Mouse (Mus musculus) MEL (cell line): ENCODE measurements around the gene Aars. TPM values are rescaled to one million over a fixed set of nuclear protein-coding genes. Genes with fewer than 3 reads are reported as not detected.
A peak's percentile ranks its signal among the peaks of the same experiment; 100 is the strongest.

Experiments used
- DNase-seq: peaks from one replicate; pipeline ENCODE4 v3.0.0; 2011; ENCODE audit warnings: low read depth, low spot score
- H3K27ac ChIP-seq: 2 replicates; pipeline ENCODE4 v1.5.1; 2012; ENCODE audit warnings: low read depth, mild to moderate bottlenecking, control low read depth, low read length, moderate library complexity; ENCODE audit not compliant: control insufficient read depth
- H3K27me3 ChIP-seq, 2 experiments: fragments of 150-350 bp in 1 of 2; sonication (generic) in 1 of 2; 2 replicates each; pipeline ENCODE4 v1.6.1; 2012; ENCODE audit warnings: low read length in 2 of 2, mild to moderate bottlenecking in 2 of 2, improper control_type of control experiment in 1 of 2, moderate library complexity in 1 of 2; ENCODE audit not compliant: insufficient read depth in 2 of 2, control insufficient read depth in 1 of 2
- H3K36me3 ChIP-seq, 2 experiments: 2 replicates each; pipeline ENCODE4 v1.6.1; 2012 to 2014; ENCODE audit warnings: low read length in 2 of 2, improper control_type of control experiment in 1 of 2, inconsistent platforms in 1 of 2, mild to moderate bottlenecking in 1 of 2; ENCODE audit not compliant: insufficient read depth in 2 of 2, control insufficient read depth in 1 of 2
- H3K4me1 ChIP-seq, 2 experiments: fragments of 150-350 bp in 1 of 2; sonication (generic) in 1 of 2; 2 replicates each; pipeline ENCODE4 v1.6.1; 2012; ENCODE audit warnings: low read length in 2 of 2, improper control_type of control experiment in 1 of 2, mild to moderate bottlenecking in 1 of 2; ENCODE audit not compliant: insufficient read depth in 2 of 2, control insufficient read depth in 1 of 2
- H3K4me3 ChIP-seq, 2 experiments: fragments of 150-350 bp in 1 of 2; sonication (generic) in 1 of 2; 2 replicates each; pipeline ENCODE4 v1.5.1; 2012; ENCODE audit warnings: low read depth in 2 of 2, low read length in 2 of 2, mild to moderate bottlenecking in 2 of 2, moderate library complexity in 2 of 2, control low read depth in 1 of 2, improper control_type of control experiment in 1 of 2; ENCODE audit not compliant: control insufficient read depth in 1 of 2, insufficient read depth in 1 of 2
- H3K79me2 ChIP-seq: 2 replicates; pipeline ENCODE4 v1.6.1; 2012; ENCODE audit warnings: mild to moderate bottlenecking, low read length, moderate library complexity; ENCODE audit not compliant: control insufficient read depth, poor library complexity, insufficient read depth
- H3K9ac ChIP-seq: 2 replicates; pipeline ENCODE4 v1.6.1; 2012; ENCODE audit warnings: low read depth, mild to moderate bottlenecking, control low read depth, low read length, moderate library complexity; ENCODE audit not compliant: control insufficient read depth, poor library complexity, severe bottlenecking
- H3K9me3 ChIP-seq: fragments of 150-350 bp; sonication (generic); replicated peaks from 2 replicates; pipeline ENCODE4 v1.6.1; 2012; ENCODE audit warnings: mild to moderate bottlenecking, low read length, improper control_type of control experiment, moderate library complexity; ENCODE audit not compliant: insufficient read depth
- CTCF ChIP-seq, 3 experiments: IDR thresholded peaks in 2 of 3; conservative IDR thresholded peaks in 1 of 3; 2 replicates each; pipeline ENCODE4 v1.5.1; 2011 to 2012; ENCODE audit warnings: low read length in 3 of 3, low read depth in 2 of 3, mild to moderate bottlenecking in 2 of 3, improper control_type of control experiment in 1 of 3, inconsistent platforms in 1 of 3, mixed read lengths in 1 of 3, moderate library complexity in 1 of 3; ENCODE audit not compliant: control insufficient read depth in 1 of 3, insufficient read depth in 1 of 3, poor library complexity in 1 of 3, severe bottlenecking in 1 of 3
- ELF1 ChIP-seq: IDR thresholded peaks from 2 replicates; pipeline ENCODE4 v1.6.1; 2014; ENCODE audit warnings: low read depth, mild to moderate bottlenecking, inconsistent platforms, low read length, improper control_type of control experiment, moderate library complexity
- EP300 ChIP-seq, 2 experiments: IDR thresholded peaks; 2 replicates each; pipeline ENCODE4 v1.6.1; 2011; ENCODE audit warnings: improper control_type of control experiment in 2 of 2, low read length in 2 of 2, low read depth in 1 of 2, mild to moderate bottlenecking in 1 of 2
- GABPA ChIP-seq: IDR thresholded peaks from 2 replicates; pipeline ENCODE4 v1.6.1; 2012; ENCODE audit warnings: low read depth, mild to moderate bottlenecking, inconsistent platforms, low read length, improper control_type of control experiment, moderate library complexity
- HCFC1 ChIP-seq: IDR thresholded peaks from 2 replicates; pipeline ENCODE4 v1.6.1; 2012; ENCODE audit warnings: low read depth, mild to moderate bottlenecking, inconsistent platforms, low read length, improper control_type of control experiment, moderate library complexity
- KAT2A ChIP-seq: conservative IDR thresholded peaks from 2 replicates; pipeline ENCODE4 v1.6.1; 2012; ENCODE audit warnings: low read depth, low read length, improper control_type of control experiment, inconsistent platforms
- MAX ChIP-seq: IDR thresholded peaks from 2 replicates; pipeline ENCODE4 v1.6.1; 2011; ENCODE audit warnings: low read length, improper control_type of control experiment
- MEF2A ChIP-seq: IDR thresholded peaks from 2 replicates; pipeline ENCODE4 v1.6.1; 2014; ENCODE audit warnings: low read depth, mild to moderate bottlenecking, inconsistent platforms, low read length, improper control_type of control experiment; ENCODE audit not compliant: poor library complexity, insufficient replicate concordance, severe bottlenecking; ENCODE audit errors: extremely low read depth
- MXI1 ChIP-seq: IDR thresholded peaks from 2 replicates; pipeline ENCODE4 v1.6.1; 2011; ENCODE audit warnings: mild to moderate bottlenecking, low read depth, low read length, improper control_type of control experiment
- MYB ChIP-seq: IDR thresholded peaks from 2 replicates; pipeline ENCODE4 v1.6.1; 2011; ENCODE audit warnings: mild to moderate bottlenecking, low read depth, low read length, improper control_type of control experiment
- MYC ChIP-seq: IDR thresholded peaks from 2 replicates; pipeline ENCODE4 v1.6.1; 2011; ENCODE audit warnings: low read depth, mild to moderate bottlenecking, low read length, improper control_type of control experiment, moderate library complexity
- NELFE ChIP-seq: IDR thresholded peaks from 2 replicates; pipeline ENCODE4 v1.6.1; 2011; ENCODE audit warnings: low read depth, low read length, improper control_type of control experiment
- NRF1 ChIP-seq: IDR thresholded peaks from 2 replicates; pipeline ENCODE4 v1.6.1; 2014; ENCODE audit warnings: low read depth, mild to moderate bottlenecking, inconsistent platforms, low read length, improper control_type of control experiment, moderate library complexity; ENCODE audit not compliant: poor library complexity, insufficient read depth, severe bottlenecking
- POLR2A ChIP-seq, 2 experiments: IDR thresholded peaks; 2 replicates each; pipeline ENCODE4 v1.6.1; 2011 to 2012; ENCODE audit warnings: low read length in 2 of 2, mild to moderate bottlenecking in 2 of 2, control low read depth in 1 of 2, improper control_type of control experiment in 1 of 2, low read depth in 1 of 2, moderate library complexity in 1 of 2; ENCODE audit not compliant: control insufficient read depth in 1 of 2, insufficient read depth in 1 of 2, poor library complexity in 1 of 2
- POLR2AphosphoS2 ChIP-seq: IDR thresholded peaks from 2 replicates; pipeline ENCODE4 v1.6.1; 2011; ENCODE audit warnings: low read length, improper control_type of control experiment
- RAD21 ChIP-seq: IDR thresholded peaks from 2 replicates; pipeline ENCODE4 v1.6.1; 2011; ENCODE audit warnings: mild to moderate bottlenecking, low read depth, low read length, improper control_type of control experiment
- SIN3A ChIP-seq: IDR thresholded peaks from 2 replicates; pipeline ENCODE4 v1.6.1; 2012; ENCODE audit warnings: low read length, improper control_type of control experiment, inconsistent platforms
- SMC3 ChIP-seq: IDR thresholded peaks from 2 replicates; pipeline ENCODE4 v1.6.1; 2011; ENCODE audit warnings: low read depth, low read length, improper control_type of control experiment
- TCF12 ChIP-seq: IDR thresholded peaks from 2 replicates; pipeline ENCODE4 v1.6.1; 2014; ENCODE audit warnings: low read depth, mild to moderate bottlenecking, inconsistent platforms, low read length, improper control_type of control experiment, moderate library complexity
- UBTF ChIP-seq: IDR thresholded peaks from 2 replicates; pipeline ENCODE4 v1.6.1; 2012; ENCODE audit warnings: low read depth, mild to moderate bottlenecking, inconsistent platforms, low read length, improper control_type of control experiment, moderate library complexity, borderline replicate concordance; ENCODE audit not compliant: insufficient read depth
- USF1 ChIP-seq: IDR thresholded peaks from 2 replicates; pipeline ENCODE4 v1.6.1; 2014; ENCODE audit warnings: low read depth, mild to moderate bottlenecking, inconsistent platforms, low read length, improper control_type of control experiment, moderate library complexity
- ZMIZ1 ChIP-seq: IDR thresholded peaks from 2 replicates; pipeline ENCODE4 v1.6.1; 2012; ENCODE audit warnings: low read depth, mild to moderate bottlenecking, inconsistent platforms, low read length, improper control_type of control experiment, moderate library complexity
- polyA plus RNA-seq, 2 experiments: library from polyadenylated mRNA; stranded (reverse) in 1 of 2; unstranded in 1 of 2; fragments of >175 nt in 1 of 2; fragments of >200 nt in 1 of 2; gene quantifications; 2 replicates each; pipeline versions ENCODE4 v1.2.1 to v1.2.4; 2012; ENCODE audit warnings: low replicate concordance in 2 of 2, low read depth in 1 of 2; ENCODE audit not compliant: insufficient read length in 2 of 2, insufficient read depth in 1 of 2, missing spikeins in 1 of 2
- total RNA-seq: library from RNA; depleted of rRNA; stranded (reverse); fragments of 300-350 nt; gene quantifications from 2 replicates; pipeline ENCODE4 v1.2.3, GENCODE M21; 2012

The Aars gene
- total and polyA plus RNA-seq, 3 experiments: 25.1 to 162 (median 106) TPM

GRCm38 (mm10) chr8:111055031-111055634 is 22.2 kb downstream of the Aars start:
- TF ChIP-seq MEF2A (no peak), MYB (no peak), NELFE (no peak), MXI1 (0 out of 2 replicates have a peak, but pooled peaks have one; percentile 32), EP300 (IDR thresholded peaks at IDR 0.05; ENCODE audit: low read depth in 1 of 2, low read length in 2 of 2) (no peak), GABPA (no peak)
- Histone ChIP-seq H3K9ac (no peak overlapping the region), H3K9me3 (no peaks in the 10 kb centered on the region), H3K27ac (peak overlapping the region; percentile 11; the same call in 1 of the 2 replicates), H3K4me1 (peaks cover 4 to 19% of the 10 kb centered on the region in 2 experiments), H3K36me3 (peaks cover 17% of the 10 kb centered on the region in 2 experiments), H3K27me3 (no peaks in the 10 kb centered on the region), H3K4me3 (no peak overlapping the region), H3K79me2 (peaks cover 20% of the 10 kb centered on the region)
- DNase-seq: no peak

DNA sequence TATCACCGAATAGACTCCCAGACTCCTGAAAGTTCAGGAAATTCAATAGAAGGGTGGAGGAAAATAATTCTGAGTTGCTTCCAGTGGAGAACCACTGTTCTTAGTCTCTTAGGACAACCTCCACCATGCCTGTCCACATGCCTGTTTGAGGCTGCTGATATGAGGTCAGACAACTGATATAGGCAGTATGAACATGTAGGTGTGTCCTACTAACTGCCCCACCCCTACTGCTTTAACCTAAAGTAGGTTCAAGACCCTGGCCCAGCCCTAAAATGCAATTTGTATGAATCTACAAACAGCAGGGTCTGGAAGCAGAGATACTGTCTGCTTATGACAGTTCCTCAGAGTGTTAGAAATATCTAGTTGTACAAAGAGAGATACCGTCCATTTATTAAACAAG is 22.7 kb downstream of the Aars start:
- TF ChIP-seq POLR2AphosphoS2 (no peak), TCF12 (no peak), GABPA (no peak), CTCF (IDR thresholded peaks at IDR 0.05 in 2 of 3, conservative IDR thresholded peaks at IDR 0.05 in 1 of 3; ENCODE audit: control insufficient read depth in 1 of 3, insufficient read depth in 1 of 3, low read depth in 2 of 3, low read length in 3 of 3, poor library complexity in 1 of 3, severe bottlenecking in 1 of 3) (no peak)
- no peaks in the 10 kb centered on the region for H3K9me3 ChIP-seq
- H3K4me3 ChIP-seq: no peak overlapping the region
- H3K9ac ChIP-seq: no peak overlapping the region
- no peaks in the 10 kb centered on the region for H3K27me3 ChIP-seq
- peak overlapping the region; percentile 11; the same call in 1 of the 2 replicates for H3K27ac ChIP-seq
- no peak for DNase-seq
- H3K79me2 ChIP-seq: peaks cover 20% of the 10 kb centered on the region
- peaks cover 4 to 21% of the 10 kb centered on the region in 2 experiments for H3K4me1 ChIP-seq
- H3K36me3 ChIP-seq: peaks cover 13 to 17% of the 10 kb centered on the region in 2 experiments

- Histone ChIP-seq H3K79me2 (peaks cover 20% of the 10 kb centered on the region), H3K9me3 (no peaks in the 10 kb centered on the region), H3K27me3 (no peaks in the 10 kb centered on the region), H3K36me3 (peaks cover 12 to 22% of the 10 kb centered on the region in 2 experiments), H3K4me1 (peaks cover 4 to 26% of the 10 kb centered on the region in 2 experiments), H3K9ac (peak within 1 kb of the TSS; percentile 98), H3K4me3 (peak within 1 kb of the TSS; percentile 62 to 98), H3K27ac (peak within 1 kb of the TSS; percentile 90)
- DNase-seq: peak; percentile 97
- TF ChIP-seq MXI1 (peak; percentile 81), NRF1 (peak; percentile 75), UBTF (0 out of 2 replicates have a peak, but pooled peaks have one; percentile 30), RAD21 (no peak; the same call in 1 of the 2 replicates), MYB (no peak), ELF1 (peak; percentile 94), NELFE (peak; percentile 82), MYC (peak; percentile 47; the same call in 1 of the 2 replicates), SIN3A (peak; percentile 73), SMC3 (peak; percentile 36; the same call in 1 of the 2 replicates), CTCF (IDR thresholded peaks at IDR 0.05 in 2 of 3, conservative IDR thresholded peaks at IDR 0.05 in 1 of 3; ENCODE audit: control insufficient read depth in 1 of 3, insufficient read depth in 1 of 3, low read depth in 2 of 3, low read length in 3 of 3, poor library complexity in 1 of 3, severe bottlenecking in 1 of 3) (peak; percentile 87 to 89 (median 88)), KAT2A (peak; percentile 76), USF1 (no peak), POLR2AphosphoS2 (peak; percentile 100), MAX (peak; percentile 80; the same call in 1 of the 2 replicates), POLR2A (IDR thresholded peaks at IDR 0.05; ENCODE audit: control insufficient read depth in 1 of 2, insufficient read depth in 1 of 2, low read depth in 1 of 2, low read length in 2 of 2, poor library complexity in 1 of 2) (peak; percentile 87 to 90; a peak in 3 of 4 replicates), HCFC1 (peak; percentile 95), ZMIZ1 (peak; percentile 79)
These were observed 23.3 kb downstream of the Aars start, which contains the start of gene Exosc6 for GRCm38 (mm10) chr8:111056158-111056663. Exosc6 (plus strand) TSS chr8:111056339.
